Mouse (Mus musculus) lung, embryonic 16.5 days (tissue): Measurements from ENCODE around the gene Gns. TPM values are rescaled to one million over a fixed set of nuclear protein-coding genes. Genes with fewer than 3 reads are reported as not detected.
A peak's percentile ranks its signal among the peaks of the same experiment; 100 is the strongest.

ENCODE experiments used
- ATAC-seq: fragments of 200-750 bp; cut with Nextera tagmentation; 2 replicates; pipeline ENCODE4 v1.8.0; 2017; ENCODE audit warnings: low read depth, mild to moderate bottlenecking, moderate library complexity
- H3K27ac ChIP-seq: fragments of 300-500 bp; sonication (generic); 2 replicates; pipeline ENCODE4 v1.5.1; 2014; ENCODE audit warnings: mild to moderate bottlenecking, control low read depth, low read length
- H3K27me3 ChIP-seq: fragments of 300-500 bp; sonication (generic); 2 replicates; pipeline ENCODE4 v1.6.1; 2014; ENCODE audit warnings: low read depth, low read length, mixed read lengths; ENCODE audit not compliant: control insufficient read depth, insufficient read depth
- H3K36me3 ChIP-seq: fragments of 300-500 bp; sonication (generic); 2 replicates; pipeline ENCODE4 v1.6.1; 2014; ENCODE audit warnings: low read length; ENCODE audit not compliant: control insufficient read depth, insufficient read depth
- H3K4me1 ChIP-seq: fragments of 300-500 bp; sonication (generic); replicated peaks from 2 replicates; pipeline ENCODE4 v1.6.1; 2014; ENCODE audit warnings: low read length, mixed read lengths; ENCODE audit not compliant: control insufficient read depth, insufficient read depth
- H3K4me2 ChIP-seq: fragments of 300-500 bp; sonication (generic); 2 replicates; pipeline ENCODE4 v1.6.1; 2014; ENCODE audit warnings: low read depth, low read length, control low read depth
- H3K4me3 ChIP-seq: fragments of 300-500 bp; sonication (generic); 2 replicates; pipeline ENCODE4 v1.5.1; 2014; ENCODE audit warnings: mild to moderate bottlenecking, low read length, control low read depth
- H3K9ac ChIP-seq: fragments of 300-500 bp; sonication (generic); 2 replicates; pipeline ENCODE4 v1.6.1; 2014; ENCODE audit warnings: low read length, control low read depth
- H3K9me3 ChIP-seq: fragments of 300-500 bp; sonication (generic); 2 replicates; pipeline ENCODE4 v1.6.1; 2016; ENCODE audit warnings: low read length; ENCODE audit not compliant: control insufficient read depth
- WGBS: fragments of 180-500 bp; shearing (Covaris S2); extraction: QIAGEN DNeasy Blood & Tissue Kit; methylation state at CpG from one replicate; pipeline ENCODE4 v1.1.7; 2014; 5-methylcytosine and 5-hydroxymethylcytosine counted together
- polyA plus RNA-seq: library from polyadenylated mRNA; unstranded; fragments of >200 nt; fragmentation: Nextera tagmentation; extraction: Ambion mirVana; gene quantifications from 2 replicates; pipeline ENCODE4 v1.2.1, GENCODE M21; 2015

Gns gene
- polyA plus RNA-seq, 1 experiment from 2014 or later = 38.2 TPM

GRCm38 (mm10) chr10:121360358-121360757, 4.5 kb upstream of the Gns start:
- no peak overlapping the region for H3K4me2 ChIP-seq
- no peaks in the 10 kb centered on the region for H3K36me3 ChIP-seq

GRCm38 (mm10) chr10:121363201-121363600, 1.7 kb upstream of the Gns start:
- no peak overlapping the region for H3K27ac ChIP-seq
- no peaks in the 10 kb centered on the region for H3K36me3 ChIP-seq
- peaks cover 14% of the 10 kb centered on the region for H3K4me1 ChIP-seq
- no peaks in the 10 kb centered on the region for H3K9me3 ChIP-seq
- 80% methylated on average over 8 of the region's 8 CpGs for WGBS
- H3K4me3 ChIP-seq = no peak overlapping the region
- no peak overlapping the region for H3K9ac ChIP-seq
- no peaks in the 10 kb centered on the region for H3K27me3 ChIP-seq
- no peak overlapping the region for H3K4me2 ChIP-seq
- ATAC-seq = no peak

More at GRCm38 (mm10) chr10:121360358-121360757, 4.5 kb upstream of the Gns start:
- H3K9ac ChIP-seq = no peak overlapping the region
- ATAC-seq = no peak
- H3K9me3 ChIP-seq = no peaks in the 10 kb centered on the region
- 82% methylated on average over 2 of the region's 2 CpGs for WGBS
- no peak overlapping the region for H3K4me3 ChIP-seq
- H3K4me1 ChIP-seq = peaks cover 5% of the 10 kb centered on the region
- H3K27ac ChIP-seq = no peak overlapping the region
- no peaks in the 10 kb centered on the region for H3K27me3 ChIP-seq

GRCm38 (mm10) chr10:121364306-121364705, 584 bp upstream of the Gns start:
- Histone ChIP-seq H3K4me2 (peak overlapping the region; percentile 96), H3K27ac (no peak overlapping the region), H3K36me3 (no peaks in the 10 kb centered on the region), H3K27me3 (no peaks in the 10 kb centered on the region), H3K9ac (peak overlapping the region; percentile 56), H3K4me1 (peaks cover 14% of the 10 kb centered on the region), H3K4me3 (peak overlapping the region; percentile 91), H3K9me3 (no peaks in the 10 kb centered on the region)
- no peak for ATAC-seq
- WGBS = 26% methylated on average over 15 of the region's 15 CpGs

- Histone ChIP-seq H3K36me3 (peaks cover 2% of the 10 kb centered on the region; the same call in 1 of the 2 replicates), H3K4me2 (peak overlapping the region; percentile 96), H3K4me3 (peak overlapping the region; percentile 91), H3K27ac (no peak overlapping the region), H3K4me1 (peaks cover 14% of the 10 kb centered on the region), H3K9ac (peak overlapping the region; percentile 87), H3K27me3 (no peaks in the 10 kb centered on the region), H3K9me3 (no peaks in the 10 kb centered on the region)
- WGBS = 13% methylated on average over 9 of the region's 9 CpGs
- no peak for ATAC-seq
These were observed 937 bp downstream of the Gns start for GRCm38 (mm10) chr10:121365781-121366272.

- Histone ChIP-seq H3K4me1 (peaks cover 14% of the 10 kb centered on the region), H3K9me3 (no peaks in the 10 kb centered on the region), H3K4me3 (no peak overlapping the region), H3K27ac (no peak overlapping the region), H3K27me3 (no peaks in the 10 kb centered on the region), H3K36me3 (peaks cover 2% of the 10 kb centered on the region; the same call in 1 of the 2 replicates), H3K9ac (no peak overlapping the region), H3K4me2 (no peak overlapping the region)
- 68% methylated on average over 13 of the region's 13 CpGs for WGBS
- ATAC-seq = no peak
These were observed 2.4 kb downstream of the Gns start for GRCm38 (mm10) chr10:121367271-121367670.

GRCm38 (mm10) chr10:121367780-121368179, 2.9 kb downstream of the Gns start:
- H3K4me1 ChIP-seq = peaks cover 14% of the 10 kb centered on the region
- H3K9me3 ChIP-seq = no peaks in the 10 kb centered on the region
- no peaks in the 10 kb centered on the region for H3K27me3 ChIP-seq
- no peak overlapping the region for H3K4me3 ChIP-seq
- 89% methylated on average over 9 of the region's 9 CpGs for WGBS
- no peak for ATAC-seq
- H3K27ac ChIP-seq = no peak overlapping the region
- no peak overlapping the region for H3K4me2 ChIP-seq
- H3K9ac ChIP-seq = no peak overlapping the region
- peaks cover 2% of the 10 kb centered on the region; the same call in 1 of the 2 replicates for H3K36me3 ChIP-seq

- H3K27ac ChIP-seq = no peak overlapping the region
- no peaks in the 10 kb centered on the region for H3K9me3 ChIP-seq
- no peak overlapping the region for H3K9ac ChIP-seq
- peaks cover 14% of the 10 kb centered on the region for H3K4me1 ChIP-seq
- no peak for ATAC-seq
- 74% methylated on average over 18 of the region's 18 CpGs for WGBS
- peaks cover 2% of the 10 kb centered on the region; the same call in 1 of the 2 replicates for H3K36me3 ChIP-seq
- no peaks in the 10 kb centered on the region for H3K27me3 ChIP-seq
- no peak overlapping the region for H3K4me3 ChIP-seq
- no peak overlapping the region for H3K4me2 ChIP-seq
These were observed 4.0 kb downstream of the Gns start for GRCm38 (mm10) chr10:121368783-121369465.

GRCm38 (mm10) chr10:121370777-121371176, 5.9 kb downstream of the Gns start:
- 91% methylated on average over 6 of the region's 6 CpGs for WGBS

GRCm38 (mm10) chr10:121374013-121374412, 9.1 kb downstream of the Gns start:
- ATAC-seq = no peak
- H3K27me3 ChIP-seq = no peaks in the 10 kb centered on the region
- H3K27ac ChIP-seq = no peak overlapping the region
- no peak overlapping the region for H3K4me2 ChIP-seq
- peaks cover 15% of the 10 kb centered on the region for H3K36me3 ChIP-seq
- no peak overlapping the region for H3K9ac ChIP-seq
- 72% methylated on average over 12 of the region's 12 CpGs for WGBS
- H3K9me3 ChIP-seq = no peaks in the 10 kb centered on the region
- no peak overlapping the region for H3K4me3 ChIP-seq
- no peaks in the 10 kb centered on the region; the same call in 1 of the 2 replicates for H3K4me1 ChIP-seq

More at GRCm38 (mm10) chr10:121370777-121371176, 5.9 kb downstream of the Gns start:
- Histone ChIP-seq H3K4me3 (no peak overlapping the region), H3K9ac (no peak overlapping the region), H3K36me3 (peaks cover 3% of the 10 kb centered on the region; the same call in 1 of the 2 replicates), H3K4me2 (no peak overlapping the region), H3K27me3 (no peaks in the 10 kb centered on the region), H3K4me1 (peaks cover 6% of the 10 kb centered on the region), H3K9me3 (no peaks in the 10 kb centered on the region), H3K27ac (no peak overlapping the region)
- ATAC-seq = no peak
